Mouse (Mus musculus) midbrain, embryonic 16.5 days (tissue): Measurements from ENCODE around the gene Pik3r3. TPM values are rescaled to one million over a fixed set of nuclear protein-coding genes. Genes with fewer than 3 reads are reported as not detected.

Experiments used
- ATAC-seq: fragments of 200-750 bp; cut with Nextera tagmentation; 2 replicates; pipeline ENCODE4 v1.8.0; 2017; ENCODE audit warnings: moderate TSS enrichment
- H3K27ac ChIP-seq: fragments of 300-500 bp; sonication (generic); 2 replicates; pipeline ENCODE4 v1.5.1; 2014; ENCODE audit warnings: mild to moderate bottlenecking, low read length, mixed read lengths
- H3K27me3 ChIP-seq: fragments of 300-500 bp; sonication (generic); 2 replicates; pipeline ENCODE4 v1.6.1; 2014; ENCODE audit warnings: low read depth, low read length, mixed read lengths; ENCODE audit not compliant: control insufficient read depth, insufficient read depth
- H3K36me3 ChIP-seq: fragments of 300-500 bp; sonication (generic); 2 replicates; pipeline ENCODE4 v1.6.1; 2014; ENCODE audit warnings: mild to moderate bottlenecking, low read length, moderate library complexity, mixed read lengths; ENCODE audit not compliant: control insufficient read depth, insufficient read depth
- H3K4me1 ChIP-seq: fragments of 300-500 bp; sonication (generic); 2 replicates; pipeline ENCODE4 v1.6.1; 2014; ENCODE audit warnings: mild to moderate bottlenecking, low read length, mixed read lengths; ENCODE audit not compliant: control insufficient read depth, insufficient read depth
- H3K4me2 ChIP-seq: fragments of 300-500 bp; sonication (generic); 2 replicates; pipeline ENCODE4 v1.6.1; 2014; ENCODE audit warnings: mild to moderate bottlenecking, low read length, mixed read lengths
- H3K4me3 ChIP-seq: fragments of 300-500 bp; sonication (generic); 2 replicates; pipeline ENCODE4 v1.5.1; 2014; ENCODE audit warnings: low read depth, mild to moderate bottlenecking, low read length, moderate library complexity, mixed read lengths
- H3K9ac ChIP-seq: fragments of 300-500 bp; sonication (generic); 2 replicates; pipeline ENCODE4 v1.6.1; 2014; ENCODE audit warnings: low read depth, low read length, mixed read lengths
- H3K9me3 ChIP-seq: fragments of 300-500 bp; sonication (generic); replicated peaks from 2 replicates; pipeline ENCODE4 v1.6.1; 2014; ENCODE audit warnings: mild to moderate bottlenecking, low read length, mixed read lengths; ENCODE audit not compliant: control insufficient read depth, poor library complexity, severe bottlenecking
- WGBS: fragments of 180-500 bp; shearing (Covaris S2); extraction: QIAGEN DNeasy Blood & Tissue Kit; methylation state at CpG from one replicate; pipeline ENCODE4 v1.1.7; 2014; 5-methylcytosine and 5-hydroxymethylcytosine counted together
- polyA plus RNA-seq: library from polyadenylated mRNA; unstranded; fragments of >200 nt; fragmentation: Nextera tagmentation; extraction: Ambion mirVana; gene quantifications from 2 replicates; pipeline ENCODE4 v1.2.1, GENCODE M21; 2015

Gene Pik3r3
- 80.5 and 94.2 TPM in 2 replicates for polyA plus RNA-seq

GRCm38 (mm10) chr4:116221140-116221851 is at the start of gene Pik3r3:
Pik3r3 (plus strand) TSS chr4:116221618.
- Histone ChIP-seq H3K4me3 (peak within 1 kb of the TSS; percentile 52), H3K9ac (peak within 1 kb of the TSS; percentile 87), H3K4me2 (peak within 1 kb of the TSS; percentile 55), H3K27me3 (no peaks in the 10 kb centered on the region), H3K36me3 (no peaks in the 10 kb centered on the region), H3K27ac (peak within 1 kb of the TSS; percentile 100), H3K9me3 (no peaks in the 10 kb centered on the region), H3K4me1 (peaks cover 9% of the 10 kb centered on the region)
- under 1% methylated on average over 49 of the region's 53 CpGs for WGBS
- peak; percentile 99 for ATAC-seq

- ATAC-seq, result no peak
- no peak within 1 kb of the TSS for H3K4me2 ChIP-seq
- peaks cover 11% of the 10 kb centered on the region for H3K4me1 ChIP-seq
- no peak within 1 kb of the TSS for H3K9ac ChIP-seq
- no peaks in the 10 kb centered on the region for H3K9me3 ChIP-seq
- no peaks in the 10 kb centered on the region for H3K36me3 ChIP-seq
- no peak within 1 kb of the TSS for H3K27ac ChIP-seq
- no peak within 1 kb of the TSS for H3K4me3 ChIP-seq
- H3K27me3 ChIP-seq, result no peaks in the 10 kb centered on the region
- WGBS, result 81% methylated on average over 6 of the region's 6 CpGs
These were observed 48.3 kb upstream of the Pik3r3 start, which contains the start of the genes 1700042G07Rik and Gm49337 for GRCm38 (mm10) chr4:116173072-116173471. 1700042G07Rik (plus strand) TSS chr4:116173372. Gm49337 (plus strand) TSS chr4:116173384.

GRCm38 (mm10) chr4:116173752-116174151 is 47.7 kb upstream of the Pik3r3 start:
- H3K4me3 ChIP-seq, result no peak overlapping the region
- H3K9ac ChIP-seq, result no peak overlapping the region
- no peak overlapping the region for H3K27ac ChIP-seq
- H3K9me3 ChIP-seq, result no peaks in the 10 kb centered on the region
- no peaks in the 10 kb centered on the region for H3K36me3 ChIP-seq
- H3K4me2 ChIP-seq, result no peak overlapping the region
- peaks cover 11% of the 10 kb centered on the region for H3K4me1 ChIP-seq
- ATAC-seq, result no peak
- no peaks in the 10 kb centered on the region for H3K27me3 ChIP-seq
- 88% methylated on average over 4 of the region's 4 CpGs for WGBS

GRCm38 (mm10) chr4:116174466-116175116 is 46.8 kb upstream of the Pik3r3 start:
- H3K9ac ChIP-seq, result no peak overlapping the region
- no peaks in the 10 kb centered on the region for H3K9me3 ChIP-seq
- peaks cover 11% of the 10 kb centered on the region for H3K4me1 ChIP-seq
- no peak overlapping the region for H3K4me2 ChIP-seq
- no peaks in the 10 kb centered on the region for H3K36me3 ChIP-seq
- no peaks in the 10 kb centered on the region for H3K27me3 ChIP-seq
- no peak overlapping the region for H3K27ac ChIP-seq
- no peak for ATAC-seq
- 46% methylated on average over 6 of the region's 6 CpGs for WGBS
- H3K4me3 ChIP-seq, result no peak overlapping the region

GRCm38 (mm10) chr4:116175136-116175535 is 46.3 kb upstream of the Pik3r3 start:
- Histone ChIP-seq H3K27me3 (no peaks in the 10 kb centered on the region), H3K27ac (no peak overlapping the region), H3K36me3 (no peaks in the 10 kb centered on the region), H3K4me2 (no peak overlapping the region), H3K9me3 (no peaks in the 10 kb centered on the region), H3K4me3 (no peak overlapping the region), H3K9ac (no peak overlapping the region), H3K4me1 (peaks cover 11% of the 10 kb centered on the region)
- no peak for ATAC-seq

- H3K27me3 ChIP-seq, result no peaks in the 10 kb centered on the region
- WGBS, result 74% methylated on average over 7 of the region's 7 CpGs
- H3K27ac ChIP-seq, result peak overlapping the region; percentile 60
- no peaks in the 10 kb centered on the region for H3K9me3 ChIP-seq
- H3K9ac ChIP-seq, result no peak overlapping the region
- no peak overlapping the region for H3K4me3 ChIP-seq
- H3K4me2 ChIP-seq, result no peak overlapping the region; the same call in 1 of the 2 replicates
- H3K36me3 ChIP-seq, result no peaks in the 10 kb centered on the region
- peaks cover 11% of the 10 kb centered on the region for H3K4me1 ChIP-seq
- ATAC-seq, result peak; percentile 49
These were observed 45.5 kb upstream of the Pik3r3 start for GRCm38 (mm10) chr4:116175711-116176542.

- H3K9ac ChIP-seq, result 0 out of 2 replicates have a peak overlapping the region, but pooled peaks have one; percentile 23
- no peaks in the 10 kb centered on the region for H3K9me3 ChIP-seq
- no peak overlapping the region for H3K4me3 ChIP-seq
- H3K4me2 ChIP-seq, result peak overlapping the region; percentile 40
- 20% methylated on average over 10 of the region's 10 CpGs for WGBS
- H3K27me3 ChIP-seq, result no peaks in the 10 kb centered on the region
- H3K4me1 ChIP-seq, result peaks cover 11% of the 10 kb centered on the region
- peak overlapping the region; percentile 60; the same call in 1 of the 2 replicates for H3K27ac ChIP-seq
- H3K36me3 ChIP-seq, result no peaks in the 10 kb centered on the region
- ATAC-seq, result peak; percentile 81
These were observed 44.9 kb upstream of the Pik3r3 start for GRCm38 (mm10) chr4:116176543-116176988.

- no peaks in the 10 kb centered on the region for H3K36me3 ChIP-seq
- peak overlapping the region; percentile 40; the same call in 1 of the 2 replicates for H3K4me2 ChIP-seq
- H3K9me3 ChIP-seq, result no peaks in the 10 kb centered on the region
- H3K9ac ChIP-seq, result no peak overlapping the region
- peaks cover 11% of the 10 kb centered on the region for H3K4me1 ChIP-seq
- no peak for ATAC-seq
- no peaks in the 10 kb centered on the region for H3K27me3 ChIP-seq
- H3K27ac ChIP-seq, result peak overlapping the region; percentile 23; the same call in 1 of the 2 replicates
- 22% methylated on average over 5 of the region's 5 CpGs for WGBS
- no peak overlapping the region for H3K4me3 ChIP-seq
These were observed 44.3 kb upstream of the Pik3r3 start for GRCm38 (mm10) chr4:116177140-116177539.
